Mouse (Mus musculus) cortical plate, adult 2 months (tissue): Measurements from ENCODE around the gene Dchs2.

Experiments
- CTCF ChIP-seq: fragments of 200-500 bp; IDR thresholded peaks from 2 replicates; pipeline ENCODE4 v1.5.1; 2011; ENCODE audit warnings: mild to moderate bottlenecking, control low read depth, low read length; ENCODE audit not compliant: insufficient read depth; ENCODE audit errors: extremely low read depth
- POLR2A ChIP-seq: fragments of 200-500 bp; IDR thresholded peaks from 2 replicates; pipeline ENCODE4 v1.6.1; 2011; ENCODE audit warnings: mild to moderate bottlenecking, low read length, control low read depth; ENCODE audit not compliant: insufficient read depth; ENCODE audit errors: extremely low read depth

DNA sequence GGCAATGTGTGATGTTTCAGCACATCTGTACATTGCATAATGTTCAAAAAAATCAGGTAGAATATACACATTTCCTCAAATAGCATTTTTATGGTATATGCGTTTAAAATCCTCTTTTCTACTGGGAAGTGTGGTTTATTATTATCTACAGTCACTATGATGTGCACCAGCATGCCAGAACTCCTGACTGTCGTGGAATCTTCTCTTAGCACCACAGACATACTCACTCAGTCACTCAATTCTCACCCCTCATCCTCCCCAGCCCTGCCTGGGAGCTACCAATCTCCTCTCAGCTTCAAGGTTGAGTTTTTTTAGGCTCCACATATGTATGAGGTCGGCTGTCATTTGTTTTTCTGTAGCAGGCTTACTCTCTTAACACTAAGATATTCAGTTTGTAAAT is 20.8 kb downstream of the Dchs2 start:
- TF ChIP-seq CTCF, result no peak
- TF ChIP-seq POLR2A, result no peak
